Mouse (Mus musculus): Measurements from ENCODE around the gene Gnpat.

GRCm38 (mm10) chr8:124841775-124842174 is 21.1 kb upstream of the Gnpat start:
- TF ChIP-seq GATA1 (IDR thresholded peaks at IDR 0.05; ENCODE audit: low read depth, low read length) = no peak
- TF ChIP-seq ZC3H11A (IDR thresholded peaks at IDR 0.05; ENCODE audit: low read depth, low read length) = no peak
- TF ChIP-seq TAL1 (IDR thresholded peaks at IDR 0.05; ENCODE audit: low read length) = no peak
- no peak for TF ChIP-seq CTCF (IDR thresholded peaks at IDR 0.05 in 2 of 3, conservative IDR thresholded peaks at IDR 0.05 in 1 of 3; ENCODE audit: control insufficient read depth in 1 of 3, insufficient read depth in 1 of 3, low read depth in 2 of 3, low read length in 3 of 3, poor library complexity in 1 of 3, severe bottlenecking in 1 of 3)

Data from MEL (cell line).